11 mouse cellular contexts compared by ENCODE assay signal in genomic region chr19:42432761-42433160, GRCm38 (mm10). TPM values are rescaled to one million over a fixed set of nuclear protein-coding genes. Genes with fewer than 3 reads are reported as not detected.
DNase-seq lines count a peak whose midpoint lies in the region; ATAC-seq and TF ChIP-seq lines count a peak whose summit lies in the region.
"Had no signal": no experiment of that assay in that cellular context is flagged by ENCODE, and none has a peak within 500 bp of the region (broad histone marks: within the 10 kb centered on the region; RNA-seq: fewer than 3 reads in every experiment).

No protein-coding gene starts in this region.

- H3K9ac ChIP-seq in kidney, postnatal 0 days (ENCODE audit: low read depth, low read length) = no peak overlapping the region
- peak overlapping the region; percentile 73 for H3K9ac ChIP-seq in forebrain, embryonic 12.5 days
- no peak overlapping the region for H3K9ac ChIP-seq in intestine, postnatal 0 days (ENCODE audit: low read depth, low read length)
- H3K9ac ChIP-seq in neural tube, embryonic 14.5 days (replicated peaks; ENCODE audit: low read depth, low read length) = peak overlapping the region; percentile 89

- no peak for ATAC-seq in kidney, postnatal 0 days (replicated peaks; ENCODE audit: low FRiP score, low read depth)
- no peak for ATAC-seq in forebrain, embryonic 12.5 days (ENCODE audit: low FRiP score)
- ATAC-seq in intestine, postnatal 0 days = no peak
- no peak for ATAC-seq in neural tube, embryonic 14.5 days (ENCODE audit: low read depth)

- no peak for TF ChIP-seq CTCF in kidney, postnatal 0 days (IDR thresholded peaks at IDR 0.05; ENCODE audit: low read depth)
- no peak for TF ChIP-seq CTCF in intestine, postnatal 0 days (IDR thresholded peaks at IDR 0.05; ENCODE audit: low read depth)

- peaks cover 29% of the 10 kb centered on the region for H3K27me3 ChIP-seq in kidney, postnatal 0 days (ENCODE audit: insufficient read depth, low read length)
- H3K27me3 ChIP-seq in forebrain, embryonic 12.5 days = peaks cover 60% of the 10 kb centered on the region
- peaks cover 52% of the 10 kb centered on the region for H3K27me3 ChIP-seq in intestine, postnatal 0 days (replicated peaks; ENCODE audit: control insufficient read depth, insufficient read depth, low read length)
- H3K27me3 ChIP-seq in neural tube, embryonic 14.5 days (ENCODE audit: control insufficient read depth, insufficient read depth, low read length) = no peaks in the 10 kb centered on the region; the same call in 1 of the 2 replicates

- H3K9me3 ChIP-seq in kidney, postnatal 0 days (replicated peaks; ENCODE audit: low read length) = no peaks in the 10 kb centered on the region
- no peaks in the 10 kb centered on the region for H3K9me3 ChIP-seq in forebrain, embryonic 12.5 days
- H3K9me3 ChIP-seq in intestine, postnatal 0 days (ENCODE audit: control insufficient read depth) = no peaks in the 10 kb centered on the region
- no peaks in the 10 kb centered on the region for H3K9me3 ChIP-seq in neural tube, embryonic 14.5 days (ENCODE audit: control insufficient read depth, low read length)
- H3K9me3 ChIP-seq: megakaryocyte, embryonic 14.5 days had no signal

- WGBS in kidney, postnatal 0 days = 48% methylated on average over 8 of the region's 8 CpGs
- 41% methylated on average over 8 of the region's 8 CpGs for WGBS in forebrain, embryonic 12.5 days
- WGBS in intestine, postnatal 0 days = 42% methylated on average over 8 of the region's 8 CpGs
- 43% methylated on average over 8 of the region's 8 CpGs for WGBS in neural tube, embryonic 14.5 days

- H3K36me3 ChIP-seq in kidney, postnatal 0 days (ENCODE audit: insufficient read depth, low read length) = no peaks in the 10 kb centered on the region
- no peaks in the 10 kb centered on the region for H3K36me3 ChIP-seq in forebrain, embryonic 12.5 days (replicated peaks)
- H3K36me3 ChIP-seq in intestine, postnatal 0 days (ENCODE audit: control insufficient read depth, insufficient read depth) = no peaks in the 10 kb centered on the region
- H3K36me3 ChIP-seq in neural tube, embryonic 14.5 days (ENCODE audit: control insufficient read depth, insufficient read depth, low read length) = no peaks in the 10 kb centered on the region

- H3K27ac ChIP-seq in kidney, postnatal 0 days = no peak overlapping the region
- 0 out of 2 replicates have a peak overlapping the region, but pooled peaks have one; percentile 86 for H3K27ac ChIP-seq in forebrain, embryonic 12.5 days
- no peak overlapping the region for H3K27ac ChIP-seq in intestine, postnatal 0 days (ENCODE audit: low read depth, low read length)
- peak overlapping the region; percentile 93 for H3K27ac ChIP-seq in neural tube, embryonic 14.5 days (ENCODE audit: low read depth, low read length)

- peaks cover 5% of the 10 kb centered on the region for H3K4me1 ChIP-seq in kidney, postnatal 0 days (replicated peaks; ENCODE audit: insufficient read depth, low read length)
- peaks cover 16% of the 10 kb centered on the region for H3K4me1 ChIP-seq in forebrain, embryonic 12.5 days
- H3K4me1 ChIP-seq in intestine, postnatal 0 days (replicated peaks; ENCODE audit: control insufficient read depth, insufficient read depth, low read length) = no peaks in the 10 kb centered on the region
- 0 out of 2 replicates have a peak, but pooled peaks cover 4% of the 10 kb centered on the region for H3K4me1 ChIP-seq in neural tube, embryonic 14.5 days (ENCODE audit: control insufficient read depth, insufficient read depth, low read length)

- no peak overlapping the region for H3K4me3 ChIP-seq in kidney, postnatal 0 days (replicated peaks; ENCODE audit: low read depth, low read length)
- peak overlapping the region; percentile 70 for H3K4me3 ChIP-seq in forebrain, embryonic 12.5 days (replicated peaks)
- H3K4me3 ChIP-seq in intestine, postnatal 0 days (ENCODE audit: low read depth, low read length) = peak overlapping the region; percentile 54; the same call in 1 of the 2 replicates
- H3K4me3 ChIP-seq in neural tube, embryonic 14.5 days (ENCODE audit: low read depth, low read length) = peak overlapping the region; percentile 60
- H3K4me3 ChIP-seq: megakaryocyte, embryonic 14.5 days had no signal

- DNase-seq in kidney, postnatal 0 days (ENCODE audit: low spot score) = no peak
- no peak for DNase-seq in kidney, postnatal 25 days
- no peak for DNase-seq in c-Kit-positive CD71-positive TER-119-positive erythroid progenitor cells, embryonic 14.5 days (ENCODE audit: low spot score)
- DNase-seq in retina, embryonic 14.5 days (ENCODE audit: low spot score) = no peak
- DNase-seq in adrenal gland, postnatal 4 days (ENCODE audit: low spot score in 2 of 2) = no peak
- DNase-seq: heart, postnatal 4 days had no signal

- 0 out of 2 replicates have a peak overlapping the region, but pooled peaks have one; percentile 90 for H3K4me2 ChIP-seq in kidney, postnatal 0 days (ENCODE audit: low read length)
- peak overlapping the region; percentile 83 for H3K4me2 ChIP-seq in forebrain, embryonic 12.5 days
- H3K4me2 ChIP-seq in intestine, postnatal 0 days (replicated peaks; ENCODE audit: low read depth) = no peak overlapping the region; the same call in 1 of the 2 replicates
- peak overlapping the region; percentile 57 for H3K4me2 ChIP-seq in neural tube, embryonic 14.5 days (ENCODE audit: low read depth, low read length)

RNA-seq across cellular contexts. Expression of gene Crtac1, which starts 1.2 kb away (rescaled TPM):
- polyA plus RNA-seq in kidney, postnatal 0 days (2015; fragmentation: Nextera tagmentation; extraction: Ambion mirVana) = 2.6 and 3.5 TPM in 2 replicates
- polyA plus RNA-seq in forebrain, embryonic 12.5 days (2016; fragmentation: Nextera tagmentation; extraction: Ambion mirVana) = 8.6 and 9.3 TPM in 2 replicates
- polyA plus RNA-seq in intestine, postnatal 0 days (2015; fragmentation: Nextera tagmentation; extraction: Ambion mirVana) = 4.2 and 4.3 TPM in 2 replicates
- polyA plus RNA-seq in neural tube, embryonic 14.5 days (2014; fragmentation: Nextera tagmentation; extraction: Ambion mirVana) = 72.0 and 78.4 TPM in 2 replicates
- total RNA-seq in adrenal gland, postnatal 4 days (2021) = 1 to 10 TPM; 2.6 to 3.9 TPM
- total RNA-seq: CH12.LX had no signal

Comparison
In these comparisons a context has a peak if more than half of its experiments do, and no peak if none do; other contexts are left out.
1. H3K27ac ChIP-seq: peak in forebrain, embryonic 12.5 days (single experiment) and neural tube, embryonic 14.5 days (single experiment); none in kidney, postnatal 0 days (single experiment) and intestine, postnatal 0 days (single experiment).
2. H3K9ac ChIP-seq: peak in forebrain, embryonic 12.5 days (single experiment) and neural tube, embryonic 14.5 days (single experiment); none in kidney, postnatal 0 days (single experiment) and intestine, postnatal 0 days (single experiment).